Mouse (Mus musculus) kidney, postnatal 0 days (tissue): ENCODE measurements around the gene Hs3st6. TPM values are rescaled to one million over a fixed set of nuclear protein-coding genes. Genes with fewer than 3 reads are reported as not detected.

ENCODE experiments used
- ATAC-seq: fragments of 200-750 bp; cut with Nextera tagmentation; replicated peaks from 2 replicates; pipeline ENCODE4 v1.8.0; 2017; ENCODE audit warnings: low read depth, moderate number of reproducible peaks, moderate TSS enrichment, moderate library complexity; ENCODE audit not compliant: low FRiP score
- DNase-seq: peaks from one replicate; pipeline ENCODE4 v3.0.0-alpha.2; 2016; ENCODE audit warnings: low spot score
- H3K27ac ChIP-seq: fragments of 300-500 bp; sonication (generic); 2 replicates; pipeline ENCODE4 v1.5.1; 2014; ENCODE audit warnings: mild to moderate bottlenecking
- H3K27me3 ChIP-seq: fragments of 300-500 bp; sonication (generic); 2 replicates; pipeline ENCODE4 v1.6.1; 2014; ENCODE audit warnings: low read length, mixed read lengths; ENCODE audit not compliant: insufficient read depth
- H3K36me3 ChIP-seq: fragments of 300-500 bp; sonication (generic); 2 replicates; pipeline ENCODE4 v1.6.1; 2014; ENCODE audit warnings: low read length, mixed read lengths; ENCODE audit not compliant: insufficient read depth
- H3K4me1 ChIP-seq: fragments of 300-500 bp; sonication (generic); replicated peaks from 2 replicates; pipeline ENCODE4 v1.6.1; 2014; ENCODE audit warnings: antibody characterized with exemption, low read length, mixed read lengths; ENCODE audit not compliant: insufficient read depth
- H3K4me2 ChIP-seq: fragments of 300-500 bp; sonication (generic); 2 replicates; pipeline ENCODE4 v1.6.1; 2014; ENCODE audit warnings: mild to moderate bottlenecking, low read length, moderate library complexity, mixed read lengths
- H3K4me3 ChIP-seq: fragments of 300-500 bp; sonication (generic); replicated peaks from 2 replicates; pipeline ENCODE4 v1.5.1; 2014; ENCODE audit warnings: low read depth, low read length
- H3K9ac ChIP-seq: fragments of 300-500 bp; sonication (generic); 2 replicates; pipeline ENCODE4 v1.6.1; 2014; ENCODE audit warnings: low read depth, low read length
- H3K9me3 ChIP-seq: fragments of 300-500 bp; sonication (generic); replicated peaks from 2 replicates; pipeline ENCODE4 v1.6.1; 2016; ENCODE audit warnings: low read length, inconsistent platforms, mixed read lengths
- CTCF ChIP-seq: IDR thresholded peaks from 2 replicates; pipeline ENCODE4 v1.5.1; 2016; ENCODE audit warnings: antibody characterized with exemption, low read depth, mild to moderate bottlenecking, moderate library complexity
- WGBS: fragments of 180-500 bp; shearing (Covaris S2); extraction: QIAGEN DNeasy Blood & Tissue Kit; methylation state at CpG from one replicate; pipeline ENCODE4 v1.1.7; 2014; 5-methylcytosine and 5-hydroxymethylcytosine counted together
- polyA plus RNA-seq: library from polyadenylated mRNA; unstranded; fragments of >200 nt; fragmentation: Nextera tagmentation; extraction: Ambion mirVana; gene quantifications from 2 replicates; pipeline ENCODE4 v1.2.1, GENCODE M21; 2015

Hs3st6 gene
- polyA plus RNA-seq, 1 experiment from 2014 or later: 38.6 TPM

DNA sequence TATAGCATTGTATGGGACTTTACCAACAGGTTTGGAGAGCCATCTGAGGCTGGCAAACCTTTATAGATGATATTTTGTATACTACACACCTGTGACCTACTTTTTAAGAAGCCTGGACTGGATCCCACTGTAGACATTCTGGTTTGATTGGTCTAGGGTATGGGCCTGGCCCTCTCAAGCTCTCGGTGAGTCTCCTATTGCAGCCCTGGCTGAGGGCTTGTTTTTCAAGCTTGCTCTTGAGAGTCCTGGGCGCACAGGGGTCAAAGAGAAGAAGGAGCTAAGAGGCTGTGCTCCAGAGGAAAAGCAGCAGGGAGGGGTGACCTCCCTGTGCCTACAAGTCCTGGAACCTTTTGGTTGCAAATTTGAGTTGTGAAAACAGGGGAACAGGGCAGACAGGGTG is 24.3 kb downstream of the Hs3st6 start:
- ATAC-seq: no peak
- no peak overlapping the region for H3K9ac ChIP-seq
- no peak overlapping the region for H3K4me3 ChIP-seq
- DNase-seq: no peak
- no peaks in the 10 kb centered on the region for H3K4me1 ChIP-seq
- H3K36me3 ChIP-seq: no peaks in the 10 kb centered on the region
- H3K9me3 ChIP-seq: no peaks in the 10 kb centered on the region
- WGBS: 68% methylated on average over 2 of the region's 2 CpGs
- no peak for TF ChIP-seq CTCF
- H3K4me2 ChIP-seq: no peak overlapping the region
- no peaks in the 10 kb centered on the region for H3K27me3 ChIP-seq
- no peak overlapping the region for H3K27ac ChIP-seq

DNA sequence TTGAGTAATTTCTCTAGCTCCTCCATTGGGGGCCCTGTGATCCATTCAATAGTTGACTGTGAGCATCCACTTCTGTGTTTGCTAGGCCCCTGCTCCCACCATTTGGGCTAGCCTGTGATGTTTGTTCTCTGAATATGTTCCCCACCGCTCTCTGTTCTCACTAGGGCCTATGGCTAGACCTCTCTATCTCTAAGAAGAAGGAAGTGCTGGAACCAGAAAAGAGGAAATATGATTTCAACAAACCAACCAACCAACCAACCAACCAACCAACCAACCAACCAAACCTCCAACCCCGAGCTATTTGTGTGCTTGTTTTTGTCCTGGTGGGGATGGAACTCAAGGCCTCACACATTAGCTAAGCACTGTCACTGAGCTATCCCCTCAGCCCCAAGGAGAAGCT is 28.0 kb downstream of the Hs3st6 start:
- no peaks in the 10 kb centered on the region for H3K4me1 ChIP-seq
- no peak overlapping the region for H3K4me2 ChIP-seq
- no peaks in the 10 kb centered on the region for H3K36me3 ChIP-seq
- no peaks in the 10 kb centered on the region for H3K27me3 ChIP-seq
- H3K4me3 ChIP-seq: no peak overlapping the region
- WGBS: 95% methylated on average over 2 of the region's 2 CpGs
- ATAC-seq: no peak
- H3K27ac ChIP-seq: no peak overlapping the region
- H3K9me3 ChIP-seq: no peaks in the 10 kb centered on the region
- no peak for DNase-seq
- no peak overlapping the region for H3K9ac ChIP-seq
- TF ChIP-seq CTCF: no peak

DNA sequence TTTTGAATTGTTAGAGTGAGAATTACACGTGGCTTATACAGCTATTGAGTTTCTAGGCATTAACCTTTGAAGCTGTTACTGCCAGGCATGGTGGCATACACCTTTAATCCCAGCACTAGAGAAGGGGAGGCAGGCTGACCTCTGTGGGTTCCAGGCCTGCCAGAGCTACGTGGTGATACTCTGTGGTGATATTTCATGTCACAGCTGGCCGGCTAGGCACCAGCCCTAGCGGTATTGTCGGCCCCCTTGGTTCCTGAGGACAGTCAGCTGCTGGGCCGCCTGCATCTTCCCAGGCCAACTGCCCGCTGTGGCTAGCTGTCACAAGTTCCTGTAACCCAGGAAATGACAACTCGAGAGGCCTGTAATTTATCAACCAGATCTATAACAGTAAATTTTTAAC is 39.4 kb downstream of the Hs3st6 start:
- WGBS: 17% methylated on average over 8 of the region's 8 CpGs
- ATAC-seq (no peak), DNase-seq (no peak)
- H3K36me3 ChIP-seq: no peaks in the 10 kb centered on the region
- no peaks in the 10 kb centered on the region for H3K9me3 ChIP-seq
- no peaks in the 10 kb centered on the region for H3K27me3 ChIP-seq
- no peaks in the 10 kb centered on the region for H3K4me1 ChIP-seq
- no peak overlapping the region for H3K4me3 ChIP-seq
- no peak overlapping the region for H3K9ac ChIP-seq
- no peak overlapping the region for H3K27ac ChIP-seq
- no peak for TF ChIP-seq CTCF
- H3K4me2 ChIP-seq: no peak overlapping the region

DNA sequence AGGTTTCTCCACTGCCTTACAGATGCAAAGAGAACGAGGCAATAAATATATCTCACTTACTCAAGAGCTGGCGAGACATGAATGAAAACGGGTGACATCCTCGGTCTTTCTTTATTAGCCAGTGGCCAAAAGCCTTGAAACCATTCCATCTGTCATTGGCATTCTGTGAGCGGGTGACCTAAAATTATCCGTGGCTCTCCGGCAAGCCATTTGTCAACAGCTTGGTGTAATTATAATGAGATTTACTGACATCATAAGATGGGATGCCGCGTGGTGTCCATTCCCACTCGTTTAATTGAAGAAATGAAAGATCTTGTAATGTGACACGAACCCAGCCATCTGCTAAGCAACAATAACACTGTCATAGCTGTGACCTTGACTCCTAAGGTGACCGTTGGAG is 42.0 kb downstream of the Hs3st6 start:
- Histone ChIP-seq H3K4me2 (no peak overlapping the region), H3K27ac (no peak overlapping the region), H3K4me3 (no peak overlapping the region), H3K27me3 (no peaks in the 10 kb centered on the region), H3K9me3 (no peaks in the 10 kb centered on the region), H3K9ac (no peak overlapping the region), H3K4me1 (no peaks in the 10 kb centered on the region), H3K36me3 (no peaks in the 10 kb centered on the region)
- ATAC-seq (no peak), DNase-seq (peak; percentile 31)
- no peak for TF ChIP-seq CTCF
- 40% methylated on average over 12 of the region's 12 CpGs for WGBS

DNA sequence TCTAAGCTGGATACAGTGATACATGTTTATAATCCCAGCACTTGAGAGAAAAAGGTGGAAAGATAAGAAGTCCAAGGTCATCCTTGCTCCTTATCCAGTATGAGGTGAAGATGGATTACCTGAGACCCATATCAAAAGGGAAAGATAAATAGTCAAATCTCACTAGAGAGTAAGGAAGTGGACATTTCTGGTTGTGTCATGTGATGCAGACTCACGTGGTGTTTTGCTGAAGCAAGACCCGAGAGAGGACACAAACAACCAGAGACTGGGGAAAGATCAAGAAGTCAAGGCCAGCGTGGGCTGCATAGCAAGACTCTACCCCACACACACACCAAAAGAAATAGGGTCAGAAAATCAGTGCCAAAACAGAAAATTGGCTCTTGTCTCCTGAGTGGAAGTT is 44.2 kb downstream of the Hs3st6 start:
- no peak overlapping the region for H3K9ac ChIP-seq
- H3K4me1 ChIP-seq: no peaks in the 10 kb centered on the region
- H3K4me2 ChIP-seq: no peak overlapping the region
- H3K27me3 ChIP-seq: no peaks in the 10 kb centered on the region
- H3K27ac ChIP-seq: no peak overlapping the region
- H3K36me3 ChIP-seq: no peaks in the 10 kb centered on the region
- DNase-seq (no peak), ATAC-seq (no peak)
- no peak overlapping the region for H3K4me3 ChIP-seq
- TF ChIP-seq CTCF: no peak
- no peaks in the 10 kb centered on the region for H3K9me3 ChIP-seq
- WGBS: 66% methylated on average over 3 of the region's 3 CpGs

DNA sequence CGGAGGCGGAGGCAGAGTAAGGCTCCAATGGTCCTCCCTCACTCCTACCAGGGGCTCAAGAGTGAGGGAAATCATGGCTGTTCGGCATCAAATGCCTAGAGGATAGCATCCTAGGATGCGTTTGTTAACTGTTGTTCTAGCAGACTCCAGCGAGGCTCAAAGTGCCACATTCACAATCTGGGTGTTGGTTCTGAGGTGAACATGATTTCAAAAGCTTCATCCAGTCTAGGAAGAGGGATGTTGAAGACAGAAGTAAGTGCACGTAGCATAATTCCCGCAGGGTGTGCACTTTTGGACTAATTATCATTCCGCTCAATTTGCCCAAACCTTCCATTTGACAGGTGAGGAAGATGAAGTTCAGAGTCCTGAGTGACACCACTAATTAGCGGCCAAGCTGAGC is 45.4 kb downstream of the Hs3st6 start:
- TF ChIP-seq CTCF: no peak
- Histone ChIP-seq H3K4me2 (no peak overlapping the region), H3K36me3 (no peaks in the 10 kb centered on the region), H3K27me3 (no peaks in the 10 kb centered on the region), H3K9ac (no peak overlapping the region), H3K4me1 (no peaks in the 10 kb centered on the region), H3K27ac (no peak overlapping the region), H3K4me3 (no peak overlapping the region), H3K9me3 (no peaks in the 10 kb centered on the region)
- WGBS: 58% methylated on average over 9 of the region's 9 CpGs
- ATAC-seq: no peak
- no peak for DNase-seq

DNA sequence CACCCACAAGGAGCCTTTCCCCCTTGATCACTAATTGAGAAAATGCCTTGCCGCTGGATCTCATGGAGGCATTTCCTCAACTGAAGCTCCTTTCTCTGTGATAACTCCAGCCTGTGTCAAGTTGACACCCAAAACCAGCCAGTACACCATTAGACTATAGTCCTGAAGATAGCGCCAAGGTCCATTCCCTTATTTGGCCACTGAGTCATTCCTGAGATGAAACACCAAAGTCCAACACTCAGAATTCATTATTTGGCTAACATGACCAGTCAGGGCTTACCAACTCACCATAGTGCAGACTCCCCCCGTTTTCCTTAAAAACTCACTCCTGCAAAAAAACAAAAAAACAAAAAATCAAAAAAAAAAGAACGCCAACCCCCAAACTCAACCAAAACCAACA is 46.7 kb downstream of the Hs3st6 start:
- 88% methylated on average over 4 of the region's 4 CpGs for WGBS
- Histone ChIP-seq H3K4me1 (no peaks in the 10 kb centered on the region), H3K27me3 (no peaks in the 10 kb centered on the region), H3K9me3 (no peaks in the 10 kb centered on the region), H3K4me2 (no peak overlapping the region), H3K4me3 (no peak overlapping the region), H3K9ac (no peak overlapping the region), H3K36me3 (no peaks in the 10 kb centered on the region), H3K27ac (no peak overlapping the region)
- ATAC-seq (no peak), DNase-seq (no peak)
- TF ChIP-seq CTCF: no peak
